Mouse (Mus musculus): ENCODE data around the gene Tmod1.

Tmod1 gene

DNA sequence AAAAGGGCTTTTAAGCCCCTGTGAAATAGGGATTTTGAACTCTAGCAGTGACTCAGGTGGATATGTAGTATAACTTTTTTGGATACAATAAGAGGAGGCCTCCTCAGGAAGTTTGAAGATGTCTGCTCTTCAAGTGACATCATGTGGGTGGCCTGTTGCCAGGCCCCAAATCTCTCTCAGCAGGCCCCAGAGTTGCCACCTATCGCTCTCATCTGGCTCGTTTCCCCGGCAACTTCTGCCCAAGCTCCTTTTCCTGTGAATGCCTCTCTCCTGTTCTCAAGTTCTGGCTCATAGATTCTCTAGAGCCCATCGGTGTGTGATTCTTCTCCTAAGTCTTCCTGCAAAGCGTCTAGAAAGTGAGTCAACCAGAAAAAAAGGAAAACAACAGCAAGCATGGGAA is 17.4 kb downstream of the Tmod1 start:
- no peak for DNase-seq

DNA sequence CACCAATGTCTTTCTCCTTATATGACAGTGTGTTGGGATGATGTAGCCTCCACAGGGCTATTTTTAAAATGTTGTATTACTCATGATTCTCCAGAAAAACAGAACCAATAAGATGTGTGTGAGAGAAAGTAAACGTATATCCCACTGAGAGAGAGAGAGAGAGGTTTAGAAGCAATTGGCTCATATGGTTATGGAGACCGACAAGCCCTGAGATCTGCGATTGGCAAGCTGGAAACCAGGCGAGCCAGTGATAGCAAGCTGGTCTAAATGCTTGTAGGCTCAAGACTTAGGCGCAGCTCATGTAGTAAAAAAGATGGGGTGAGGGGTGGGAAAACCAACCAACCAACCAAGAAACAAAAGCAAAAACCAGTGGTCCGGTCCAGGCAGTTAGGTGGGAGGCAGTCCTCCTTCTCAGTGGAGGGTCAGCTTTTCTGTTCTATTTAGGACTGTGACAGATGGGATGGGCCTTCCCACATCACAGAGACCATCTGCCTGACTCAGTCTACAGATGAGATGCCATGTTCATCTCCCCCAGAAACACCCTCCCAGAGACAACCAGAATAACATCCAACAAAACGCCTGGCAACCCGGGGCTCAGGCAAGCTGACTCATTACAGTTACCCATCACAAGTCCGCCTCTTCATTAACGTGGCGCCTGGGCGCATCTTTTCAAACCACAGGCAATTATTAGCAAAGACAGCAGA is 22.7 kb downstream of the Tmod1 start:
- DNase-seq = no peak

DNA sequence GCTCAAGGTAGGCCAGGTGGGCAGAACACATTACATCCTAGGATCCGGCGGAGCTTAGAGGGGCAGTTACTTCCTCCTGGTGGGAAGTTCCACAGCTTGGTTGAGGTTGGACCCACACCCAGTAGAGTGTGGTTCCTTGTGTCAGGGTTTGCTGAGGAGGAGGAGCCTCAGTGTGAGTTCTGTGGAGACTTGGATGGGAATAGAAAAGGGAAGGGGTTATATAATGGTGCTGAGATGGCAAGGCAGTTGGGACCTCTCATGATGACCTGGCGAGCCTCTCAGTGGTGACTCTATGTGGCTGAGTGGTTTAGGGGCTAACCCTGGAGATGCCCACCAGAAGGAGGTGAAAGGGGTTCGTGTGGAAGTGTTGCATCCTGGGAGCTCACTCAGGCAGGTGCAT is 25.1 kb downstream of the Tmod1 start:
- DNase-seq = peak; percentile 92

DNA sequence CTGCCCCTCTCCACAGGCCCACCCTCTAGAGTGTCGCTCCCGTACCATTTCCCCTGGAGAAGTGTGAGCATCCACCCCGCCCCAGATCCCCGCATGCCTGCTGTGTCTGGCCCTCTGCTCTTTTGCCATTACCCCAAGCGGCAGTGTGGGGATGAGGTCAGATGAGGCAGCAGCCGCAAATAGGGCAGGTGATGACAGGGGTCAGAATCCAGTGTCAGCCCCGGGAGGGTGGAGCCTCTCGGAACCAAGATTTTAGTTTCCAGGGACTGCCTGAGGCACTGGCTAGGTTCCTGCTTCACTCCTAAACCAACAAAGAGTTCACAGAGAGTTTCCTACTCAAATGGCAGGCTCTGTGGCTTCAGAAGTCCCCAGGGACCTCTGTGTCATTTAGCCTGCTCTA is 25.5 kb downstream of the Tmod1 start:
- DNase-seq = peak; percentile 98

DNA sequence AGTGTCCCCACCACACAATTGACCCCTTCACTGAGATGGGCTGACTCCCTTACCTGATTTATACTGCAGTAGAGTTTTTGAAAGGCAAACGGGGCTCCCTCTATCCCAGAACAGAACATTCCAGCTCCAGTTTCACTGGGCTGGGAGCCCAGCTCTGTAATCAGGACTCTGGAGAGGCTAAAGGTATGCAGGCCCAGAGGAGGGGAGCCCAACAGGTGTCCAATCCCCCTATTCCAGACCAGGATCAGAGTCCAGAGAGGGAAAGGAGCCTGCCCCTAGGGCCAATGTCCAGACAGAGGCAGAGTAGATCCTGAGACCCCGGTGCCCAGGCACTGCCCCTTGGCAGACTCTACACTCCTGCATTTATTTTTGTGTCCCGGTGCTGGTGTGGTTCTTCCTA is 26.2 kb downstream of the Tmod1 start:
- DNase-seq = peak; percentile 98

DNA sequence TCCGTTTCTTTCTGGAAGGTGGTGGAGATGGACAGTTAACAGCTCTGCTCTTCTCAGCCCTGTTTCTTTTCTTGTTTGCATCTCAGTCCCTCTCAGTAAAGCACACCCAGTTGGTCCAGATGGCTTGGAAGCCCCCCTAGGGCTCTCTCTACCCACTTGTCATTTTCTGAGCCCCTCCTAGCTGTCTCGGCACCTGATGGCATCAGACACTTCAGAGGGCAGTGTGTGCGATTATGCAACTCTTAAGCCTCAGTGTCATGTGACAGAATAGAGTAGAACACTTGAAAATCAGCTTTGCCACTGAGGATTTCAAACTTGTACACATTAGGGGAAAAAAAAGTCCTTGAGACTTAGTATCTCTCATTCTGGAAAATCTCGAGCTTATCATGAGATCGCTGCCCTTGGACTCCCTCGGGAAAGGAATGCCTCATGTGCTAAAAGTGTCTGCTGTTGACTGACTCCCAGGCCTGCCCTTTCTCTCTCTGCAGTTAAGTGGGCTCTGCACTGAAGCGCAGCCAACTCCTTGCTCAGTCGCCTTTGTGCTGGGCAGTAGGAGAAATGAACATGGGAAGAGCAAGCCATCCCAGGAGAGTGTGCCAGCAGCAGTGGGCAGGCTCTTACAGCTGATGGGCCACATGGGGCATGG is 27.1 kb downstream of the Tmod1 start:
- peak; percentile 95 for DNase-seq

GRCm38 (mm10) chr4:46068060-46068459 is 29.3 kb downstream of the Tmod1 start:
- DNase-seq = peak; percentile 91

DNA sequence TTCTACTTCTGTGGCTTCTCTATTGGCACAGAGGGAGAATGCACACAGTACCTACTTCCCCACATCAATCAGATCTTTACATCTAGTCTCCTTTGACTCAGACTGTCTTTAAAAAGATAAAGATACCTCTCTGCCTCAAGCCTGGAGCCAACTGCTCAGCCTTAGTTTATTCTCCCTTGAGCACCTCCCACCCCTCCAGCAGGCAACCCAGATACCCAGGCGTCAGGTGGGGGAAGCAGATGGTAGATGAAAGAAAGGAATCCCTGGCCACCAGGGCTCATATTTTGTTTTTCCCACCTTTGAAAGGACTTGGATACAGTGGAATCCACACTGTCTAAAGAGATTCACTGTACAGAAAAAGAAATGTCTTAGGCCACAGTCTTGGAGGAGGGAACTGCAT is 29.8 kb downstream of the Tmod1 start:
- no peak for DNase-seq

- no peak for DNase-seq
These were observed 31.2 kb downstream of the Tmod1 start for GRCm38 (mm10) chr4:46069851-46070482.

DNA sequence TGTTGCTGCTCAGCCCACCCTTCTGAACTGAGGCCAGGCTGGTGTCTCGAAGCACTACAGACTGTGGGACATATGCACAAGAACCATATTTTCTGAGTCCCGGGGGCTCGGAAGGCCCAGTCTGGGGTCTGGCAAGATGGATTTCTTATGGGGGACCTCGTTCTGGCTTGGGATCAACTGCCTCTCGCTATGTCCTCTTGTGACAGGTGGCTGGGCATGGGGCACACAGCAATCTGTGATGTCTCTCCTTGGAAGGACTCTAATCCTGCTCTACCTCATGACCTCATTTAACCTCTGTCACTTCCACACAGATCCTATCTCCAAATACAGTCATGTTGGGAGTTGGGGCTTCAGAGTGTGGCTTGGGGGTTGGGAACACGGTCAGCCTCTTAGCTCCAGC is 33.9 kb downstream of the Tmod1 start:
- no peak for DNase-seq

DNA sequence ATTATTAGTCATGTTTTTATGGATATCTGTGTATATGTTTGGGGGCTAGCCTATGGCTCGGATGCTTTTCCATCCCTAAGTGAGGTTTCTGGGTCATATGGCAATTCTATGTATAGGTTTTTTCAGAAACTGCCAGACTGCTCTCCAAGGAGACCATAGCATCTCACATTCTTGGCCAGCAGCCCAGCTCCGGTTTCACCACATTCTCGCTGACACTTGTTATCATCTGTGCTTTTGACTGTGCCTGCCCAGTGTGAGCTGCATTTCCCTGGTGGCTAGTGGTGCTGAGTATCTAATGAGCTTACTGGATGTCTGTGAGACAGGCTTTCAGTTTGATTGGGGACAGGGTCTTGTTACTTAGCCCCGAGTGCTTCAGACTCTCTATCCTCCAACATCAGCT is 35.0 kb downstream of the Tmod1 start:
- peak; percentile 95 for DNase-seq

- no peak for DNase-seq
These were observed 36.9 kb downstream of the Tmod1 start for GRCm38 (mm10) chr4:46075664-46076063.

GRCm38 (mm10) chr4:46076892-46077291 is 38.2 kb downstream of the Tmod1 start:
- DNase-seq = peak; percentile 96

DNA sequence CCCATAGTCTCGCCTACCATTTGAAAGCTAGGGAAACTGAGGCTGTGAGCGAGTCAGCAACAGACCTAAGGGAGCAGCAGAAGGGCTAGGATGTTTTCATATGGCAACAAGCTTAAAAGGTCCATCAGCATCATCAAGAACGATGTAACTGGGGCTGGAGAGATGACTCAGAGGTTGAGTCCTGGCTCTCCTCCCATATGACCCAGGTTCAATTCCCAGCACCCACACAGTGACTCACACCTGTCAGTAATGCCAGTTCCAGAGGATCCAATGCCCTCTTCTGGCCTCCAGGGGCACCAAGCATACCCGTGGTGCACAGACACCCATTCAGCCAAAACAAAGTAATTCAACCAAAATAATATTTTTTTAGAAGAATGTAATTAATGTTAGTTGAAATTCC is 41.5 kb downstream of the Tmod1 start:
- no peak for DNase-seq

- DNase-seq = no peak
These were observed 43.8 kb downstream of the Tmod1 start for GRCm38 (mm10) chr4:46082555-46082954.

- DNase-seq = peak; percentile 93
These were observed 45.9 kb downstream of the Tmod1 start for GRCm38 (mm10) chr4:46084416-46085172.

DNA sequence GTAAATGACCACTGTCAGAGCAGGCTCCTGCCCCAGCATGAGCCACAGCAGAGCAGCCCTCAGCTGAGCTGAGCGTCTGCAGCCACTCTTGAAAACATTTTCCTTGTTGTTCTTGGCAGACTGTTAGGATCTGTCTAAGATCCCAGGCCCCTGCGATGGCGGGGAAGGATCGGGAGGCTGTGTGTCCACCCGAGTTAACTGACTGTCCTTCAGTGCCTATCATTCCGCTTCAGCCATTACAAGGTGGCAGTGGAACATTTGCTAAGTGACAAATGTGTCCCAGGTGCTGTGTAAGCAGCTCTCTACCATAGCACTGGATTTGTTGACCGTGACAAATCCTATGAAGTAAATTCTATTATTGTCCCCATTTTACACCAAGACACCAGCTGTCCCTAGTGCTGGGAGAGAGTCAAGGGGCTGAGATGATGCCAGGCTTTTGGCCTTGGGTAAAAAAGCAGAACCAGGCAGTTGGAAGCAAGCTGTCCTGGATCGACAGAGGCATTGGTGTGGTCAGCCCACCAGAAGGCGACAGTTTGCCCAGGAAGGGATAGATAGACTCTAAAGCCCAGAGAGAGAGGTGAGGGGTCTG is 46.6 kb downstream of the Tmod1 start:
- peak; percentile 95 for DNase-seq

- DNase-seq = peak; percentile 97
These were observed 48.1 kb downstream of the Tmod1 start for GRCm38 (mm10) chr4:46086718-46087426.

DNA sequence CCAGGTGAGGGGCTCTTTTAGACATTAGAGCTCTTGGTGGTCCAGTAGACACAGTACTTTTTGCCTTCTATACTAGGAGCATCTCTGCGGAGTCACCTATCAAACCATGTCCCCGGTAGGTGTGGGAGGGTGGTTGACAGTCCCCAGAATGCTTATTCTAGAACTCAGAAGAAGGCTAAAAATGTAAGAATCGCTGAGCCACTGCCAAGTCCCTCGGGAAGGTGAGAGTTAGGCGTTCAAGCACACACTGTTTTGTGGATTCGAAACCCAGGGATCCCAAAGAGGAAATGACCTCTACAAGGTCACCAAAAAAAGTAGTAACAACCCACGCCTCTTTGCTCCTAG is 48.7 kb downstream of the Tmod1 start:
- DNase-seq = peak; percentile 94

- DNase-seq = peak; percentile 97
These were observed 49.1 kb downstream of the Tmod1 start for GRCm38 (mm10) chr4:46087852-46088251.

- DNase-seq = no peak
These were observed 50.9 kb downstream of the Tmod1 start for GRCm38 (mm10) chr4:46089524-46090125.

DNA sequence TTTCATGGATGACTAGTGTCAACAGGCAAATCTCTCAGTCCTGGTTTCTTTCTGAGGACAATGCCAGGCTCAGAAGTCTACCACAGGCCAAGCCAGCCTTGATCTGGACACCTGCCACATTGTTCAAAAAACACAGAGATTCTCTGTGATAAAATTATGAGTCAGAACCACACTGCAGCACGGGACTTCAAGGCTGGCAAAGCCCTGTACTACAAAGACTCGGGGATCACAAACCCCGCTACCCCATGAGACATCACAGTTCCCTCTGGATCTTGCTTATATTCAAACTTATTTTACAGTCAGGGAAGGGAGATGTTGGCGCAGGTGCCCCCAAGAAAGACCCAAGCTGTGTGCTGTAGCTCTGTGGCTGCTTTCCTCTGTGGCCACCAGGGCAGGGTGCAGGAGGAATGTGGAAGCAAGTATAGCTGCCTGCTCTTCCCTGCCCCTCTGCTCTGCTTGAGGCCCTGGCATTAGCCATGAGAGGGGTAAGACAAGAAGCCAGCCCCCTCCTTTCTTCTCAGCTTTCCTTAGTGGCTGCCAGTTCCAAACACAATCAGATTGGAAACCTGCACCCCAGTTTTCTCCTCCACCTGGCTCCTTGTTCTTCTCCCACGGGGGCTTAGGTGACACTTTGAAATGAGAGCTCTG is 53.8 kb downstream of the Tmod1 start:
- no peak for DNase-seq
